Mouse (Mus musculus) bone marrow macrophage, adult 2 months (primary cell): ENCODE data around the gene Cope.

ENCODE experiments used
- CTCF ChIP-seq: IDR thresholded peaks from 2 replicates; pipeline ENCODE4 v1.5.1; 2012; ENCODE audit warnings: low read depth, mild to moderate bottlenecking, low read length, moderate library complexity
- POLR2A ChIP-seq: IDR thresholded peaks from 2 replicates; pipeline ENCODE4 v1.6.1; 2012; ENCODE audit warnings: mild to moderate bottlenecking, low read depth, low read length, borderline replicate concordance

DNA sequence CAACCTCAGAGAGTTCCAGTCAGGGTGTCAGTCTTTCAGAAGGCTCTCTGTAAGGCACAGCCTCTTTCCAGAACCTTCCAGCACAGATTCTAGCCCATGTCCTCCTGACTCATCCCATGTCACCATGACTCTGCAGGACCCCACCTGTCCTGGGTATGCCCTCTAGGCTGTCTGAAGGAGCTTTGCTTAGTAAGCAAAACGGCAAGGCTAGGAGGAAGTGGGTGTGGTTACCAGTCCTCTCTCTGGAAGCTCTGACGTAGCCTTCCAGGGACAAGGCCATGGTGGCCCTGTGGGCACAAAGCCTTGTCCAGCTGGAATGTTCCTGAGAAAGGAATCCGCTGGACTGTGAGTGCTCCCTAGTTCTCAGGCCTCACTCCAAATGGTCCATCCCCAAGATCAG is 29.4 kb upstream of the Cope start:
- TF ChIP-seq POLR2A (no peak), CTCF (no peak)
